Mouse (Mus musculus) hindbrain, postnatal 0 days (tissue): ENCODE data around the gene Uvrag. TPM values are rescaled to one million over a fixed set of nuclear protein-coding genes. Genes with fewer than 3 reads are reported as not detected.
"Not testable (repeated sequence)": the region's sequence is repeated elsewhere in the genome, so short reads cannot be mapped to it uniquely, and the experiment has no call there.

Source experiments
- ATAC-seq: fragments of 200-750 bp; cut with Nextera tagmentation; 2 replicates; pipeline ENCODE4 v1.8.0; 2017; ENCODE audit warnings: mild to moderate bottlenecking, moderate TSS enrichment, moderate library complexity
- DNase-seq: peaks from one replicate; pipeline ENCODE4 v3.0.0-alpha.2; 2015; ENCODE audit warnings: low spot score
- H3K27ac ChIP-seq: fragments of 300-500 bp; sonication (generic); 2 replicates; pipeline ENCODE4 v1.5.1; 2014; ENCODE audit warnings: mild to moderate bottlenecking
- H3K27me3 ChIP-seq: fragments of 300-500 bp; sonication (generic); 2 replicates; pipeline ENCODE4 v1.6.1; 2014; ENCODE audit warnings: low read length, mixed read lengths; ENCODE audit not compliant: insufficient read depth
- H3K36me3 ChIP-seq: fragments of 300-500 bp; sonication (generic); 2 replicates; pipeline ENCODE4 v1.6.1; 2014; ENCODE audit warnings: low read length, mixed read lengths; ENCODE audit not compliant: insufficient read depth
- H3K4me1 ChIP-seq: fragments of 300-500 bp; sonication (generic); 2 replicates; pipeline ENCODE4 v1.6.1; 2014; ENCODE audit warnings: antibody characterized with exemption, low read length, mixed read lengths; ENCODE audit not compliant: insufficient read depth
- H3K4me2 ChIP-seq: fragments of 300-500 bp; sonication (generic); 2 replicates; pipeline ENCODE4 v1.6.1; 2014; ENCODE audit warnings: low read depth, mild to moderate bottlenecking, low read length, moderate library complexity, mixed read lengths
- H3K4me3 ChIP-seq: fragments of 300-500 bp; sonication (generic); 2 replicates; pipeline ENCODE4 v1.5.1; 2014; ENCODE audit warnings: low read length
- H3K9ac ChIP-seq: fragments of 300-500 bp; sonication (generic); replicated peaks from 2 replicates; pipeline ENCODE4 v1.6.1; 2014; ENCODE audit warnings: mild to moderate bottlenecking, low read length, moderate library complexity, mixed read lengths
- H3K9me3 ChIP-seq: fragments of 300-500 bp; sonication (generic); 2 replicates; pipeline ENCODE4 v1.6.1; 2016; ENCODE audit warnings: low read length, mixed read lengths
- CTCF ChIP-seq: IDR thresholded peaks from 2 replicates; pipeline ENCODE4 v1.5.1; 2016; ENCODE audit warnings: antibody characterized with exemption, control low read depth, low read depth
- WGBS: fragments of 180-500 bp; shearing (Covaris S2); extraction: QIAGEN DNeasy Blood & Tissue Kit; methylation state at CpG from one replicate; pipeline ENCODE4 v1.1.7; 2014; 5-methylcytosine and 5-hydroxymethylcytosine counted together
- polyA plus RNA-seq: library from polyadenylated mRNA; unstranded; fragments of >200 nt; fragmentation: Nextera tagmentation; extraction: Ambion mirVana; gene quantifications from 2 replicates; pipeline ENCODE4 v1.2.1, GENCODE M21; 2015
- total RNA-seq: library from RNA; depleted of rRNA; stranded (reverse); fragments of >200 nt; gene quantifications from 2 replicates; pipeline ENCODE4 v1.2.3, GENCODE M21; 2014

Gene Uvrag
- total and polyA plus RNA-seq, 2 experiments from 2014 or later = 16.5 to 36.7 TPM

GRCm38 (mm10) chr7:98968082-98968674 is 172.8 kb downstream of the Uvrag start:
- H3K27ac ChIP-seq = 0 out of 2 replicates have a peak overlapping the region, but pooled peaks have one; percentile 43
- ATAC-seq = 0 out of 2 replicates have a peak, but pooled peaks have one; percentile 56
- H3K9ac ChIP-seq = no peak overlapping the region
- no peaks in the 10 kb centered on the region for H3K4me1 ChIP-seq
- 14% methylated on average over 16 of the region's 16 CpGs for WGBS
- H3K4me3 ChIP-seq = no peak overlapping the region
- no peaks in the 10 kb centered on the region for H3K27me3 ChIP-seq
- no peaks in the 10 kb centered on the region for H3K36me3 ChIP-seq
- no peak for TF ChIP-seq CTCF
- DNase-seq = peak; percentile 53
- peaks cover 4% of the 10 kb centered on the region; the same call in 1 of the 2 replicates for H3K9me3 ChIP-seq
- peak overlapping the region; percentile 42; the same call in 1 of the 2 replicates for H3K4me2 ChIP-seq

DNA sequence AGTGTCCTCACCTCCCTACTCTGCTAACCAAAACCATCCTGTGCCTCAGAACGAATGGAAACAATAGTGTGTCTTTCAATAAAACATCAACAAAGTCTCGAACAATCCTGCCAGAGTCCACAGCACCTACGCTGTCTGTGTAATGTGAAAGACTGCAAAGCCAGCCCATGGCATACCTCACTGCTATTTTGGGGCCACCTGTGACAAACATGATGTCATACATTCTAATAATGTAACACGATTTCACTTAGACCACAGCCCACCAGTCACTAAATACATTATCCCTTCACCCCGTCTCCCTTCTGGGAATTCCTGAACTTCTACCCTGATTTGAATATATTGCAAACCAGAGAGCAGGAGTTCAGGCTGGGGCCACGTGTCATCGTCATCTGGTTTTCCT is 173.3 kb downstream of the Uvrag start:
- Histone ChIP-seq H3K36me3 (no peaks in the 10 kb centered on the region), H3K4me2 (peak overlapping the region; percentile 42; the same call in 1 of the 2 replicates), H3K9me3 (peaks cover 4% of the 10 kb centered on the region; the same call in 1 of the 2 replicates), H3K27me3 (no peaks in the 10 kb centered on the region), H3K4me3 (no peak overlapping the region), H3K27ac (0 out of 2 replicates have a peak overlapping the region, but pooled peaks have one; percentile 43), H3K9ac (no peak overlapping the region), H3K4me1 (no peaks in the 10 kb centered on the region; the same call in 1 of the 2 replicates)
- DNase-seq (no peak), ATAC-seq (0 out of 2 replicates have a peak, but pooled peaks have one; percentile 29)
- no peak for TF ChIP-seq CTCF
- WGBS = 49% methylated on average over 7 of the region's 7 CpGs

- WGBS = 89% methylated on average over 13 of the region's 13 CpGs
- H3K27ac ChIP-seq, H3K4me1 ChIP-seq, H3K9me3 ChIP-seq, DNase-seq, H3K27me3 ChIP-seq, H3K36me3 ChIP-seq, H3K4me2 ChIP-seq, ATAC-seq, H3K9ac ChIP-seq, H3K4me3 ChIP-seq: not testable (repeated sequence)
Measured at GRCm38 (mm10) chr7:98963581-98963980, 177.4 kb downstream of the Uvrag start.

GRCm38 (mm10) chr7:98962547-98963311 is 178.2 kb downstream of the Uvrag start:
- Histone ChIP-seq H3K27ac (no peak overlapping the region), H3K27me3 (no peaks in the 10 kb centered on the region), H3K36me3 (no peaks in the 10 kb centered on the region), H3K9me3 (no peaks in the 10 kb centered on the region), H3K4me2 (no peak overlapping the region), H3K4me3 (no peak overlapping the region), H3K4me1 (no peaks in the 10 kb centered on the region; the same call in 1 of the 2 replicates), H3K9ac (no peak overlapping the region)
- peak; percentile 86 for DNase-seq
- peak; percentile 90 for ATAC-seq
- peak; percentile 88 for TF ChIP-seq CTCF
- 38% methylated on average over 13 of the region's 13 CpGs for WGBS

DNA sequence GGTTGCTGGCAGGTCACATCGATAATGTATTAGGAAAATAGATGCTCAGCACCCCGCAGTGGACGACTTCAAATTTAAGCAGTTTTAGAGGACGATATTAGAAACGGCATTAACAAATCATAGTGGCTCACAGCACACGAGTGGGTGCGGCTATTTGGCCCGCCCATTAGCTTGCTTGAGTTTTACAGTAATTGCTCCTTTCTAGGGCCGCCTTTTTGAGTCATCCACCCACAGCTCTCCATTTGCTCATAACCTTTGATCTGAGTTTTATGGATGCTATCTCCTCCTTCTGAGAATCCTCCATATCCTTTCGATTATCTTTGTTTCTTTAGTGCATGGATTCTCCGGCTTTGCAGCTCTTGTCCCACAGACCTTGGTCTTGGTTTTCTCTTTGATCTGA is 178.9 kb downstream of the Uvrag start:
- ATAC-seq (0 out of 2 replicates have a peak, but pooled peaks have one; percentile 14), DNase-seq (no peak)
- TF ChIP-seq CTCF = no peak
- WGBS = 83% methylated on average over 11 of the region's 11 CpGs
- H3K9me3 ChIP-seq = no peaks in the 10 kb centered on the region
- H3K27me3 ChIP-seq = no peaks in the 10 kb centered on the region
- no peak overlapping the region for H3K4me2 ChIP-seq
- no peaks in the 10 kb centered on the region for H3K36me3 ChIP-seq
- H3K4me3 ChIP-seq = no peak overlapping the region
- no peaks in the 10 kb centered on the region; the same call in 1 of the 2 replicates for H3K4me1 ChIP-seq
- no peak overlapping the region for H3K9ac ChIP-seq
- H3K27ac ChIP-seq = no peak overlapping the region

DNA sequence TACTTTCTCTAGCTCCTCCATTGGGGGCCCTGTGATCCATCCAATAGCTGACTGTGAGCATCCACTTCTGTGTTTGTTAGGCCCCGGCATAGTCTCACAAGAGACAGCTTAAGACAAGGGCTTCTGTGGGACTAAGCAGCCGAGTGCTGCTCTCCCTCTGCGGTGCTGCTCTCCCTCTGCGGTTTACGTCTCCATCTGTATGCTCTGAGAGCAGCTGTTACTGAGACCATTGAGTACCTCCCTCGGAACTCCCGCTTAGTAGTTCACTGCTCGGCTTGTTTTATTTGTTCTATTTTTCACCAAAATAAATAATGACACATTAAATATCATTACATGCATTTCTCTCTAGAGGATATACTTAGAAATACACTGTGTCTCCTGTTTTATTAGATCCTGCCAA is 180.7 kb downstream of the Uvrag start:
- Histone ChIP-seq H3K27me3 (no peaks in the 10 kb centered on the region), H3K9me3 (no peaks in the 10 kb centered on the region), H3K4me2 (no peak overlapping the region), H3K4me3 (no peak overlapping the region), H3K27ac (no peak overlapping the region), H3K4me1 (no peaks in the 10 kb centered on the region; the same call in 1 of the 2 replicates), H3K36me3 (no peaks in the 10 kb centered on the region), H3K9ac (no peak overlapping the region)
- ATAC-seq (no peak), DNase-seq (no peak)
- no peak for TF ChIP-seq CTCF
- WGBS = 80% methylated on average over 8 of the region's 8 CpGs
